Mouse (Mus musculus) CH12.LX (cell line): ENCODE measurements at regions not wholly inside any gene's neighbourhood (a gene's known extent, or its start where the extent isn't known, plus 50 kb on each side); places are given as distances from the start of the nearest gene placed in this dataset.

Experiments
- DNase-seq: peaks from one replicate; pipeline ENCODE4 v3.0.0-alpha.2; 2013; ENCODE audit errors: extremely low read depth
- H3K27ac ChIP-seq: 2 replicates; pipeline ENCODE4 v1.5.1; 2012; ENCODE audit warnings: low read depth, mild to moderate bottlenecking, control low read depth, moderate library complexity; ENCODE audit not compliant: insufficient read depth
- H3K27me3 ChIP-seq: replicated peaks from 2 replicates; pipeline ENCODE3; 2012; ENCODE audit warnings: inconsistent platforms
- H3K36me3 ChIP-seq, 2 experiments: replicated peaks in 1 of 2; 2 replicates each; pipeline versions ENCODE3 to v1.6.1; 2012; ENCODE audit warnings: inconsistent platforms in 1 of 2, low read length in 1 of 2, mild to moderate bottlenecking in 1 of 2, mixed read lengths in 1 of 2, moderate library complexity in 1 of 2; ENCODE audit not compliant: control insufficient read depth in 1 of 2, insufficient read depth in 1 of 2
- H3K4me1 ChIP-seq, 2 experiments: 2 replicates each; pipeline ENCODE4 v1.6.1; 2012; ENCODE audit warnings: inconsistent platforms in 1 of 2, moderate library complexity in 1 of 2; ENCODE audit not compliant: insufficient read depth in 2 of 2, control insufficient read depth in 1 of 2
- H3K4me2 ChIP-seq: 2 replicates; pipeline ENCODE4 v1.6.1; 2012; ENCODE audit warnings: low read depth, mild to moderate bottlenecking, control low read depth; ENCODE audit not compliant: poor library complexity, insufficient read depth, severe bottlenecking
- H3K4me3 ChIP-seq, 3 experiments: fragments of 150-350 bp in 1 of 3; sonication (generic) in 1 of 3; replicated peaks in 1 of 3; 2 replicates each; pipeline versions ENCODE3 to v1.5.1; 2011 to 2012; ENCODE audit warnings: low read depth in 2 of 3, low read length in 2 of 3, mild to moderate bottlenecking in 2 of 3, moderate library complexity in 2 of 3, control low read depth in 1 of 3, improper control_type of control experiment in 1 of 3, inconsistent platforms in 1 of 3, mixed read lengths in 1 of 3; ENCODE audit not compliant: poor library complexity in 1 of 3
- H3K79me2 ChIP-seq: replicated peaks from 2 replicates; pipeline ENCODE4 v1.6.1; 2012; ENCODE audit warnings: mild to moderate bottlenecking, moderate library complexity; ENCODE audit not compliant: control insufficient read depth, poor library complexity, insufficient read depth, severe bottlenecking; ENCODE audit errors: extremely low read depth
- H3K9ac ChIP-seq: 2 replicates; pipeline ENCODE4 v1.6.1; 2012; ENCODE audit warnings: low read depth, mild to moderate bottlenecking, control low read depth, moderate library complexity; ENCODE audit not compliant: insufficient read depth
- H3K9me3 ChIP-seq: replicated peaks from 2 replicates; pipeline ENCODE3; 2012; ENCODE audit warnings: low read length, inconsistent platforms, mixed read lengths
- BHLHE40 ChIP-seq: IDR thresholded peaks from 2 replicates; pipeline ENCODE4 v1.6.1; 2011; ENCODE audit warnings: mild to moderate bottlenecking, low read depth, low read length, improper control_type of control experiment
- CHD1 ChIP-seq: IDR thresholded peaks from 2 replicates; pipeline ENCODE4 v1.6.1; 2012; ENCODE audit warnings: low read depth, low read length, improper control_type of control experiment, inconsistent platforms
- E2F4 ChIP-seq: IDR thresholded peaks from 2 replicates; pipeline ENCODE4 v1.6.1; 2011; ENCODE audit warnings: low read depth, low read length, improper control_type of control experiment; ENCODE audit not compliant: insufficient replicate concordance
- ELF1 ChIP-seq: IDR thresholded peaks from 2 replicates; pipeline ENCODE4 v1.6.1; 2014; ENCODE audit warnings: low read depth, mild to moderate bottlenecking, inconsistent platforms, low read length, improper control_type of control experiment
- EP300 ChIP-seq: IDR thresholded peaks from 2 replicates; pipeline ENCODE4 v1.6.1; 2011; ENCODE audit warnings: low read length, improper control_type of control experiment
- HCFC1 ChIP-seq: IDR thresholded peaks from 2 replicates; pipeline ENCODE4 v1.6.1; 2012; ENCODE audit warnings: low read depth, mild to moderate bottlenecking, inconsistent platforms, low read length, improper control_type of control experiment
- IRF4 ChIP-seq: IDR thresholded peaks from 2 replicates; pipeline ENCODE4 v1.6.1; 2014; ENCODE audit warnings: low read depth, mild to moderate bottlenecking, inconsistent platforms, low read length, improper control_type of control experiment
- JUND ChIP-seq: conservative IDR thresholded peaks from 2 replicates; pipeline ENCODE4 v1.6.1; 2011; ENCODE audit warnings: low read depth, low read length, improper control_type of control experiment
- KAT2A ChIP-seq: IDR thresholded peaks from 2 replicates; pipeline ENCODE4 v1.6.1; 2012; ENCODE audit warnings: low read length, improper control_type of control experiment, inconsistent platforms; ENCODE audit not compliant: insufficient replicate concordance
- MAX ChIP-seq: IDR thresholded peaks from 2 replicates; pipeline ENCODE4 v1.6.1; 2011; ENCODE audit warnings: low read length, improper control_type of control experiment
- MAZ ChIP-seq: IDR thresholded peaks from 2 replicates; pipeline ENCODE4 v1.6.1; 2012; ENCODE audit warnings: low read depth, mild to moderate bottlenecking, inconsistent platforms, low read length, improper control_type of control experiment, moderate library complexity
- MXI1 ChIP-seq: IDR thresholded peaks from 2 replicates; pipeline ENCODE4 v1.6.1; 2011; ENCODE audit warnings: mild to moderate bottlenecking, low read depth, low read length, improper control_type of control experiment
- NRF1 ChIP-seq: IDR thresholded peaks from 2 replicates; pipeline ENCODE4 v1.6.1; 2014; ENCODE audit warnings: low read depth, mild to moderate bottlenecking, inconsistent platforms, low read length, improper control_type of control experiment, moderate library complexity
- PAX5 ChIP-seq: IDR thresholded peaks from 2 replicates; pipeline ENCODE4 v1.6.1; 2012; ENCODE audit warnings: low read length, inconsistent platforms, mixed read lengths
- POLR2A ChIP-seq: IDR thresholded peaks from 2 replicates; pipeline ENCODE4 v1.6.1; 2011; ENCODE audit warnings: low read depth, mild to moderate bottlenecking, improper control_type of control experiment, low read length
- RAD21 ChIP-seq: IDR thresholded peaks from 2 replicates; pipeline ENCODE4 v1.6.1; 2011; ENCODE audit warnings: low read depth, mild to moderate bottlenecking, low read length, improper control_type of control experiment, moderate library complexity
- RCOR1 ChIP-seq: conservative IDR thresholded peaks from 2 replicates; pipeline ENCODE4 v1.6.1; 2012; ENCODE audit warnings: low read depth, mild to moderate bottlenecking, inconsistent platforms, low read length, improper control_type of control experiment
- SIN3A ChIP-seq: IDR thresholded peaks from 2 replicates; pipeline ENCODE4 v1.6.1; 2012; ENCODE audit warnings: low read length, improper control_type of control experiment, inconsistent platforms
- SMC3 ChIP-seq: IDR thresholded peaks from 2 replicates; pipeline ENCODE4 v1.6.1; 2011; ENCODE audit warnings: low read depth, low read length, improper control_type of control experiment
- TBP ChIP-seq: conservative IDR thresholded peaks from 2 replicates; pipeline ENCODE4 v1.6.1; 2011; ENCODE audit warnings: low read depth, low read length, improper control_type of control experiment
- TCF12 ChIP-seq: IDR thresholded peaks from 2 replicates; pipeline ENCODE4 v1.6.1; 2014; ENCODE audit warnings: low read depth, mild to moderate bottlenecking, inconsistent platforms, low read length, improper control_type of control experiment
- UBTF ChIP-seq: IDR thresholded peaks from 2 replicates; pipeline ENCODE4 v1.6.1; 2012; ENCODE audit warnings: low read depth, mild to moderate bottlenecking, inconsistent platforms, low read length, improper control_type of control experiment, moderate library complexity
- USF2 ChIP-seq: conservative IDR thresholded peaks from 2 replicates; pipeline ENCODE4 v1.6.1; 2011; ENCODE audit warnings: low read depth, low read length, improper control_type of control experiment
- ZC3H11A ChIP-seq: IDR thresholded peaks from 2 replicates; pipeline ENCODE4 v1.6.1; 2012; ENCODE audit warnings: low read depth, mild to moderate bottlenecking, inconsistent platforms, low read length, improper control_type of control experiment
- ZKSCAN1 ChIP-seq: IDR thresholded peaks from 2 replicates; pipeline ENCODE4 v1.6.1; 2012; ENCODE audit warnings: low read depth, inconsistent platforms, low read length, improper control_type of control experiment, borderline replicate concordance
- ZMIZ1 ChIP-seq: IDR thresholded peaks from 2 replicates; pipeline ENCODE4 v1.6.1; 2012; ENCODE audit warnings: low read depth, mild to moderate bottlenecking, inconsistent platforms, low read length, improper control_type of control experiment
- ZNF384 ChIP-seq: IDR thresholded peaks from 2 replicates; pipeline ENCODE4 v1.6.1; 2012; ENCODE audit warnings: low read depth, low read length, improper control_type of control experiment, inconsistent platforms
- dilution Hi-C: fragments of 300-500 bp; cut with MboI; formaldehyde crosslinking; loops from 2 replicates; pipeline ENCODE4 v1.14.3; 2020; ENCODE audit warnings: low sequenced_read_pairs; ENCODE audit not compliant: extremely low pct_unique_long_range_greater_than_20kb, extremely low pct_ligation_motif_present
- in situ Hi-C: fragments of 300-500 bp; cut with MboI; formaldehyde crosslinking; loops from 3 replicates; pipeline ENCODE4 v1.14.3; 2019; ENCODE audit warnings: low sequenced_read_pairs, low pct_ligation_motif_present, low pct_unique_long_range_greater_than_20kb, mixed read lengths

DNA sequence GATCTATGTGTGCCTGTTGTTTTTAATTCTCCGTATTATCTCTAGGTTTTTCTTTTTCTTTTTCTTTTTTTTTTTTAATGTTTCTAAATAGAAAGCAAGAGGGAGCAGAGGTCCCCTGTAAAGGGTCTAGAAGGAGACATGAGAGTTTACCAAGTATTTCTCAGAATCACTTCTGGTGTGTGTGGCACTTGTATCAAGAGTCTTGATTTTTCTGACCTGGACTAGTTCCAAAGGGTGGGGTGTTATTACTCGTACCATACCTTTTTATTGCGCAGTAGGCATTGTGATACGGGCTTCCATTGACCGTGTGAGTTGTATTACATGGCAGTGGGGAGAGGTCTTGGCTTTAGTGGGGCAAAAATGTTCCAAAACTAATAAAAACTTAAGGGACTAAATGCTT is 63.2 kb upstream of the Bmp6 start:
- Histone ChIP-seq H3K36me3 (no peaks in the 10 kb centered on the region), H3K4me3 (no peak overlapping the region), H3K79me2 (no peaks in the 10 kb centered on the region), H3K9ac (no peak overlapping the region), H3K4me2 (no peak overlapping the region), H3K27me3 (no peaks in the 10 kb centered on the region), H3K4me1 (no peaks in the 10 kb centered on the region), H3K27ac (no peak overlapping the region), H3K9me3 (no peaks in the 10 kb centered on the region)
- in situ Hi-C loops, result no loop called here
- no peak for DNase-seq
- TF ChIP-seq KAT2A (no peak), TBP (no peak), EP300 (no peak), ZKSCAN1 (no peak), JUND (no peak), MXI1 (no peak), USF2 (no peak), UBTF (no peak), POLR2A (no peak), SIN3A (no peak), MAX (no peak), BHLHE40 (no peak)
- TF ChIP-seq, all 38 proteins: peak for 0
- dilution Hi-C loops, result no loop called here

GRCm38 (mm10) chr13:38287960-38288359 is 56.9 kb upstream of the Bmp6 start:
- H3K36me3 ChIP-seq, result no peaks in the 10 kb centered on the region
- no peak for TF ChIP-seq MXI1
- no peak for TF ChIP-seq E2F4
- no peak for TF ChIP-seq HCFC1
- no peak for TF ChIP-seq ZMIZ1
- no peak for TF ChIP-seq ELF1
- no peak for TF ChIP-seq ZNF384
- TF ChIP-seq SMC3, result no peak
- no peak for TF ChIP-seq UBTF
- TF ChIP-seq ZC3H11A, result no peak
- TF ChIP-seq RAD21, result no peak
- no peak for TF ChIP-seq IRF4
- TF ChIP-seq EP300, result no peak; the same call in 1 of the 2 replicates
- TF ChIP-seq TCF12, result no peak
- TF ChIP-seq CHD1, result no peak
- TF ChIP-seq PAX5, result no peak
- TF ChIP-seq NRF1, result no peak
- no peak for TF ChIP-seq MAZ
- TF ChIP-seq RCOR1, result no peak
- H3K9ac ChIP-seq, result no peak overlapping the region
- no peak overlapping the region for H3K27ac ChIP-seq
- H3K9me3 ChIP-seq, result no peaks in the 10 kb centered on the region
- no peak overlapping the region for H3K4me2 ChIP-seq
- no peaks in the 10 kb centered on the region for H3K79me2 ChIP-seq
- H3K4me3 ChIP-seq, result no peak overlapping the region
- no peak for DNase-seq
- dilution Hi-C loops (no loop called here), in situ Hi-C loops (no loop called here)
- H3K27me3 ChIP-seq, result no peaks in the 10 kb centered on the region
- H3K4me1 ChIP-seq, result peaks cover 12 to 19% of the 10 kb centered on the region in 2 experiments
